Mouse (Mus musculus) testis, postnatal 10 days (tissue): Measurements from ENCODE around the gene Rgl1.
"Not testable (repeated sequence)": the region's sequence is repeated elsewhere in the genome, so short reads cannot be mapped to it uniquely, and the experiment has no call there.

ENCODE experiments used
- DNase-seq: peaks from one replicate; pipeline ENCODE4 v3.0.0; 2021; ENCODE audit warnings: low spot score

Gene Rgl1

GRCm38 (mm10) chr1:152654851-152655250, 111.3 kb downstream of the Rgl1 start:
- no peak for DNase-seq

- DNase-seq, result no peak
These were observed 114.7 kb downstream of the Rgl1 start for GRCm38 (mm10) chr1:152651495-152651874.

- DNase-seq, result no peak
These were observed 115.2 kb downstream of the Rgl1 start for GRCm38 (mm10) chr1:152650856-152651494.

GRCm38 (mm10) chr1:152648052-152648451, 118.1 kb downstream of the Rgl1 start:
- DNase-seq, result no peak

GRCm38 (mm10) chr1:152642207-152642606, 123.9 kb downstream of the Rgl1 start:
- DNase-seq, result not testable (repeated sequence)

- DNase-seq, result peak; percentile 75
These were observed 125.8 kb downstream of the Rgl1 start for GRCm38 (mm10) chr1:152640195-152640981.

- no peak for DNase-seq
These were observed 126.8 kb downstream of the Rgl1 start for GRCm38 (mm10) chr1:152639344-152639743.

GRCm38 (mm10) chr1:152634638-152635037, 131.5 kb downstream of the Rgl1 start:
- DNase-seq, result no peak

GRCm38 (mm10) chr1:152629780-152630179, 136.4 kb downstream of the Rgl1 start:
- DNase-seq, result no peak

- no peak for DNase-seq
These were observed 140.5 kb downstream of the Rgl1 start for GRCm38 (mm10) chr1:152625651-152626050.

- DNase-seq, result peak; percentile 81
These were observed 141.3 kb downstream of the Rgl1 start for GRCm38 (mm10) chr1:152624644-152625454.

GRCm38 (mm10) chr1:152623375-152624270, 142.5 kb downstream of the Rgl1 start:
- no peak for DNase-seq

- no peak for DNase-seq
These were observed 143.4 kb downstream of the Rgl1 start for GRCm38 (mm10) chr1:152622765-152623211.

- no peak for DNase-seq
These were observed 144.5 kb downstream of the Rgl1 start for GRCm38 (mm10) chr1:152621624-152622023.

- no peak for DNase-seq
These were observed 146.8 kb downstream of the Rgl1 start for GRCm38 (mm10) chr1:152619396-152619795.

GRCm38 (mm10) chr1:152618896-152619295, 147.3 kb downstream of the Rgl1 start:
- DNase-seq, result no peak

GRCm38 (mm10) chr1:152618381-152618780, 147.8 kb downstream of the Rgl1 start:
- DNase-seq, result no peak

GRCm38 (mm10) chr1:152617745-152618342, 148.3 kb downstream of the Rgl1 start:
- no peak for DNase-seq

- no peak for DNase-seq
These were observed 149.4 kb downstream of the Rgl1 start for GRCm38 (mm10) chr1:152616777-152617057.

- DNase-seq, result no peak
These were observed 150.0 kb downstream of the Rgl1 start for GRCm38 (mm10) chr1:152615987-152616776.
